Mouse (Mus musculus): ENCODE data around the gene Olfr482. TPM values are rescaled to one million over a fixed set of nuclear protein-coding genes. Genes with fewer than 3 reads are reported as not detected.

Gene Olfr482
- not detected in 2 replicates for polyA plus RNA-seq (2012; ENCODE audit: low replicate concordance)

GRCm38 (mm10) chr7:108097486-108097885 lies at the start of gene Olfr482:
Gene Olfr482 (minus strand): TSS chr7:108097586.

GRCm38 (mm10) chr7:108127349-108127748 lies 30.0 kb upstream of the Olfr482 start, which contains the start of gene Olfr484:
Gene Olfr484 (minus strand): TSS chr7:108127449.

GRCm38 (mm10) chr7:108100549-108100948 lies 3.2 kb upstream of the Olfr482 start, which contains the start of gene Olfr483:
Gene Olfr483 (plus strand): TSS chr7:108100849.

GRCm38 (mm10) chr7:108079555-108079954 lies 17.8 kb downstream of the Olfr482 start, which contains the start of gene Olfr481:
Gene Olfr481 (plus strand): TSS chr7:108079855.

GRCm38 (mm10) chr7:108067246-108067645 lies 30.1 kb downstream of the Olfr482 start, which contains the start of gene Olfr480:
Gene Olfr480 (minus strand): TSS chr7:108067346.

GRCm38 (mm10) chr7:108050393-108050792 lies 47.0 kb downstream of the Olfr482 start, which contains the start of gene Olfr479:
Gene Olfr479 (plus strand): TSS chr7:108050693.

Other genes with a start within 250 kb of the Olfr482 start
- gene Olfr472, start 199.7 kb downstream of the Olfr482 start, polyA plus RNA-seq (2012; ENCODE audit: low replicate concordance), result not detected in 2 replicates
- gene Olfr473, start 167.1 kb downstream of the Olfr482 start, polyA plus RNA-seq (2012; ENCODE audit: low replicate concordance), result not detected in 2 replicates
- gene Olfr474, start 142.9 kb downstream of the Olfr482 start, polyA plus RNA-seq (2012; ENCODE audit: low replicate concordance), result not detected in 2 replicates
- gene Olfr476, start 132.8 kb downstream of the Olfr482 start, polyA plus RNA-seq (2012; ENCODE audit: low replicate concordance), result not detected in 2 replicates
- gene Olfr477, start 110.9 kb downstream of the Olfr482 start, polyA plus RNA-seq (2012; ENCODE audit: low replicate concordance), result not detected in 2 replicates
- not detected in 2 replicates for gene Olfr478, start 63.6 kb downstream of the Olfr482 start, polyA plus RNA-seq (2012; ENCODE audit: low replicate concordance)
- gene Olfr479, start 46.9 kb downstream of the Olfr482 start, polyA plus RNA-seq (2012; ENCODE audit: low replicate concordance), result not detected in 2 replicates
- gene Olfr480, start 30.2 kb downstream of the Olfr482 start, polyA plus RNA-seq (2012; ENCODE audit: low replicate concordance), result not detected in 2 replicates
- not detected in 2 replicates for gene Olfr481, start 17.7 kb downstream of the Olfr482 start, polyA plus RNA-seq (2012; ENCODE audit: low replicate concordance)
- gene Olfr483, start 3.3 kb upstream of the Olfr482 start, polyA plus RNA-seq (2012; ENCODE audit: low replicate concordance), result not detected in 2 replicates
- not detected in 2 replicates for gene Olfr484, start 29.9 kb upstream of the Olfr482 start, polyA plus RNA-seq (2012; ENCODE audit: low replicate concordance)
- not detected in 2 replicates for gene Olfr485, start 62.3 kb upstream of the Olfr482 start, polyA plus RNA-seq (2012; ENCODE audit: low replicate concordance)
- not detected in 2 replicates for gene Olfr486, start 75.2 kb upstream of the Olfr482 start, polyA plus RNA-seq (2012; ENCODE audit: low replicate concordance)
- gene Olfr487, start 117.0 kb upstream of the Olfr482 start, polyA plus RNA-seq (2012; ENCODE audit: low replicate concordance), result not detected in 2 replicates
- gene Olfr488, start 160.8 kb upstream of the Olfr482 start, polyA plus RNA-seq (2012; ENCODE audit: low replicate concordance), result not detected in 2 replicates
- not detected in 2 replicates for gene Olfr490, start 191.3 kb upstream of the Olfr482 start, polyA plus RNA-seq (2012; ENCODE audit: low replicate concordance)
- not detected in 2 replicates for gene Olfr491, start 215.9 kb upstream of the Olfr482 start, polyA plus RNA-seq (2012; ENCODE audit: low replicate concordance)
- not detected in 2 replicates for gene Olfr492, start 226.1 kb upstream of the Olfr482 start, polyA plus RNA-seq (2012; ENCODE audit: low replicate concordance)
- gene Olfr493, start 249.4 kb upstream of the Olfr482 start, polyA plus RNA-seq (2012; ENCODE audit: low replicate concordance), result not detected in 2 replicates

Measured in hematopoietic multipotent progenitor cell, adult 10-12 weeks (in vitro differentiated cells).